Mouse (Mus musculus) neural tube, embryonic 15.5 days (tissue): ENCODE results near the gene Dnaja3. TPM values are rescaled to one million over a fixed set of nuclear protein-coding genes. Genes with fewer than 3 reads are reported as not detected.

Experiments used
- ATAC-seq: fragments of 200-750 bp; cut with Nextera tagmentation; 2 replicates; pipeline ENCODE4 v1.8.0; 2017; ENCODE audit warnings: mild to moderate bottlenecking, moderate TSS enrichment, moderate library complexity; ENCODE audit not compliant: low FRiP score
- H3K27ac ChIP-seq: fragments of 300-500 bp; sonication (generic); replicated peaks from 2 replicates; pipeline ENCODE4 v1.5.1; 2015; ENCODE audit warnings: mild to moderate bottlenecking, inconsistent platforms
- H3K27me3 ChIP-seq: fragments of 300-500 bp; sonication (generic); replicated peaks from 2 replicates; pipeline ENCODE4 v1.6.1; 2015; ENCODE audit warnings: inconsistent platforms
- H3K36me3 ChIP-seq: fragments of 300-500 bp; sonication (generic); 2 replicates; pipeline ENCODE4 v1.6.1; 2015; ENCODE audit warnings: inconsistent platforms
- H3K4me1 ChIP-seq: fragments of 300-500 bp; sonication (generic); 2 replicates; pipeline ENCODE4 v1.6.1; 2015; ENCODE audit warnings: inconsistent platforms
- H3K4me2 ChIP-seq: fragments of 300-500 bp; sonication (generic); 2 replicates; pipeline ENCODE4 v1.6.1; 2015; ENCODE audit warnings: inconsistent platforms, mild to moderate bottlenecking, moderate library complexity
- H3K4me3 ChIP-seq: fragments of 300-500 bp; sonication (generic); replicated peaks from 2 replicates; pipeline ENCODE4 v1.5.1; 2015; ENCODE audit warnings: mild to moderate bottlenecking, inconsistent platforms
- H3K9ac ChIP-seq: fragments of 300-500 bp; sonication (generic); replicated peaks from 2 replicates; pipeline ENCODE4 v1.6.1; 2015; ENCODE audit warnings: mild to moderate bottlenecking, inconsistent platforms
- H3K9me3 ChIP-seq: fragments of 300-500 bp; sonication (generic); replicated peaks from 2 replicates; pipeline ENCODE4 v1.6.1; 2016; ENCODE audit warnings: inconsistent platforms
- WGBS: fragments of 180-500 bp; shearing (Covaris S2); methylation state at CpG from one replicate; pipeline ENCODE4 v1.1.7; 2015; ENCODE audit warnings: mixed read lengths; 5-methylcytosine and 5-hydroxymethylcytosine counted together
- polyA plus RNA-seq: library from polyadenylated mRNA; unstranded; fragments of >200 nt; fragmentation: Nextera tagmentation; extraction: Ambion mirVana; gene quantifications from 2 replicates; pipeline ENCODE4 v1.2.1, GENCODE M21; 2015

Gene Dnaja3
- polyA plus RNA-seq, 1 experiment from 2014 or later, result 68.6 TPM

DNA sequence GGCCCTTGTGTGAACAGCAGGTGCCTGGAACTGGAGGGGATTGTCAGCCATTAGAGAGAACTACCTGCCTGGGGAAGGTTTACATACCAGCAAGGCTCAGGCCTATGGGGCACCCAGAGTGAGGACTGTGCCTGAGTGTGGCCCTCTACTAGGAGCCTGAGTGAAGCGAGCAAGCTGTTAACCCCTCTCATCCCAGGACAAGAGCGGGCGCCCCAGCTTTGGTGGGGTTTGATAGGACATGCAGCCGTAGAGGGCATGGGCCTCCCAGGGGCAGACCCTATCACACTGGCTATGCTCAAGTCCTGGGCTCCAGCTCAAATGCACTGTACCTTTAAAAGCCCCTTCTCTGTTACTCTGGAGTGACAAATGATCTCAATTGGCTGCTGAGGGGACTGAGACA, 7.0 kb downstream of the Dnaja3 start:
- Histone ChIP-seq H3K4me1 (peaks cover 47% of the 10 kb centered on the region), H3K9ac (no peak overlapping the region), H3K4me2 (no peak overlapping the region), H3K4me3 (no peak overlapping the region), H3K27me3 (no peaks in the 10 kb centered on the region), H3K27ac (peak overlapping the region; percentile 63; the same call in 1 of the 2 replicates), H3K9me3 (no peaks in the 10 kb centered on the region), H3K36me3 (peaks cover 29% of the 10 kb centered on the region)
- 85% methylated on average over 4 of the region's 4 CpGs for WGBS
- no peak for ATAC-seq

DNA sequence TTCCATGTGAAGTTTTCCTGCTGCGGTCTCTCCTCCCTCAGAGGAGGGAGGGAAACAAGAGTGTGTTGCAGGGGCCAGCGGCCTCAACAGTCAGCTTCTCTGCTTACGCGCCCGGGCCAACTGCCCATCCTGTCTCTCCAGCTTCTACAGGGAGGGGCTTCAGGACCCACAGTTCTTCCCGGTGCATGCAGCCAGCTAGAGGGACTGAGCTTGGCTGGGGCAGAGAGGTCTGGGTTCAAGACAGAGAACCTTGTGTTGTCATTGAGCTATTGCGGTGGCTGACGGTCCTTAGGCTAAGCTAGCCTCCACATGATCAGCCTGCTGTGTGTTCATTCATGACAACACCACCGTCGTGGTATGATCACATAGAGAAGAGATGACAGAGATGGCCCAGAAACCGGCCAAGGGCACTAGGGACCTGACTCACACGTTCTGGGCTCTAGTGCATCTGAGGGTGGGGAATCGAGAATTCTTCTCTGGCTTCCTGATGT, 7.9 kb downstream of the Dnaja3 start:
- no peak overlapping the region for H3K9ac ChIP-seq
- 71% methylated on average over 13 of the region's 13 CpGs for WGBS
- peaks cover 37% of the 10 kb centered on the region for H3K36me3 ChIP-seq
- peak overlapping the region; percentile 63 for H3K27ac ChIP-seq
- H3K9me3 ChIP-seq, result no peaks in the 10 kb centered on the region
- H3K27me3 ChIP-seq, result no peaks in the 10 kb centered on the region
- no peak for ATAC-seq
- no peak overlapping the region for H3K4me2 ChIP-seq
- H3K4me1 ChIP-seq, result peaks cover 40% of the 10 kb centered on the region
- H3K4me3 ChIP-seq, result no peak overlapping the region

DNA sequence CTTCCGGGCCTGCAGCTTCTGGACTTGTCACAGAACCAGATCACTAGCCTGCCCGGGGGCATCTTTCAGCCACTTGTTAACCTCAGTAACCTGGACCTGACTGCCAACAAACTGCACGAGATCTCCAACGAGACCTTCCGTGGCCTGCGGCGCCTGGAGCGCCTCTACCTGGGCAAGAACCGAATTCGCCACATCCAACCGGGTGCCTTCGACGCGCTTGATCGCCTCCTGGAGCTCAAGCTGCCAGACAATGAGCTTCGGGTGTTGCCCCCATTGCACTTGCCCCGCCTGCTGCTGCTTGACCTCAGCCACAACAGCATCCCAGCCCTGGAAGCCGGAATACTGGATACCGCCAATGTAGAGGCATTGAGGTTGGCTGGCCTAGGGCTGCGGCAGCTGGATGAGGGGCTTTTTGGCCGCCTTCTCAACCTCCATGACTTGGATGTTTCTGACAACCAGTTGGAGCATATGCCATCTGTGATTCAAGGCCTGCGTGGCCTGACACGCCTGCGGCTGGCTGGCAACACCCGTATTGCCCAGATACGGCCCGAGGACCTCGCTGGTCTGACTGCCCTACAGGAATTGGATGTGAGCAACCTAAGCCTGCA, 8.7 kb downstream of the Dnaja3 start:
- no peak for ATAC-seq
- WGBS, result 91% methylated on average over 28 of the region's 28 CpGs
- Histone ChIP-seq H3K9me3 (no peaks in the 10 kb centered on the region), H3K4me2 (no peak overlapping the region), H3K4me3 (no peak overlapping the region), H3K9ac (no peak overlapping the region), H3K36me3 (peaks cover 39% of the 10 kb centered on the region), H3K27me3 (no peaks in the 10 kb centered on the region), H3K4me1 (peaks cover 32% of the 10 kb centered on the region), H3K27ac (no peak overlapping the region)

DNA sequence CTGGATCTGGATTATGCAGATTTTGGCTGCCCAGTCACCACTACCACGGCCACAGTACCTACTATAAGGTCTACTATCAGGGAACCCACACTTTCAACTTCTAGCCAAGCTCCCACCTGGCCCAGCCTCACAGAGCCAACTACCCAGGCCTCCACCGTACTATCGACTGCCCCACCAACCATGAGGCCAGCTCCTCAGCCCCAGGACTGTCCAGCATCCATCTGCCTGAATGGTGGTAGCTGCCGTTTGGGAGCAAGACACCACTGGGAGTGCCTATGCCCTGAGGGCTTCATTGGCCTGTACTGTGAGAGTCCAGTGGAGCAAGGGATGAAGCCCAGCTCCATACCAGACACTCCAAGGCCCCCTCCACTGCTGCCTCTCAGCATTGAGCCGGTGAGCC, 9.4 kb downstream of the Dnaja3 start:
- 91% methylated on average over 5 of the region's 5 CpGs for WGBS
- H3K27me3 ChIP-seq, result no peaks in the 10 kb centered on the region
- no peak for ATAC-seq
- no peak overlapping the region for H3K4me2 ChIP-seq
- no peaks in the 10 kb centered on the region for H3K9me3 ChIP-seq
- H3K4me3 ChIP-seq, result no peak overlapping the region
- H3K27ac ChIP-seq, result no peak overlapping the region
- H3K36me3 ChIP-seq, result peaks cover 43% of the 10 kb centered on the region
- H3K9ac ChIP-seq, result no peak overlapping the region
- H3K4me1 ChIP-seq, result peaks cover 25% of the 10 kb centered on the region

DNA sequence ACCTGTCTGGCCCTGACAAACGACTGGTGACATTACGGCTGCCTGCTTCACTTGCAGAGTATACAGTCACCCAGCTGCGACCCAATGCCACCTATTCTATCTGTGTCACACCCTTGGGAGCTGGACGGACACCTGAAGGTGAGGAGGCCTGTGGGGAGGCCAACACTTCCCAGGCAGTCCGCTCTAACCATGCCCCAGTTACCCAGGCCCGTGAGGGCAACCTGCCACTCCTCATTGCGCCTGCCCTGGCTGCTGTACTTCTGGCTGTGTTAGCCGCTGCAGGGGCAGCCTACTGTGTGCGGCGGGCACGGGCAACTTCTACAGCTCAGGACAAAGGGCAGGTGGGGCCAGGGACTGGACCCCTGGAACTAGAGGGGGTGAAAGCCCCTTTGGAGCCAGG, 9.9 kb downstream of the Dnaja3 start:
- H3K27me3 ChIP-seq, result no peaks in the 10 kb centered on the region
- ATAC-seq, result no peak
- H3K36me3 ChIP-seq, result peaks cover 46% of the 10 kb centered on the region
- H3K9ac ChIP-seq, result no peak overlapping the region
- no peak overlapping the region for H3K4me2 ChIP-seq
- no peaks in the 10 kb centered on the region for H3K9me3 ChIP-seq
- H3K4me3 ChIP-seq, result no peak overlapping the region
- peaks cover 21% of the 10 kb centered on the region for H3K4me1 ChIP-seq
- no peak overlapping the region for H3K27ac ChIP-seq
- 93% methylated on average over 11 of the region's 11 CpGs for WGBS

DNA sequence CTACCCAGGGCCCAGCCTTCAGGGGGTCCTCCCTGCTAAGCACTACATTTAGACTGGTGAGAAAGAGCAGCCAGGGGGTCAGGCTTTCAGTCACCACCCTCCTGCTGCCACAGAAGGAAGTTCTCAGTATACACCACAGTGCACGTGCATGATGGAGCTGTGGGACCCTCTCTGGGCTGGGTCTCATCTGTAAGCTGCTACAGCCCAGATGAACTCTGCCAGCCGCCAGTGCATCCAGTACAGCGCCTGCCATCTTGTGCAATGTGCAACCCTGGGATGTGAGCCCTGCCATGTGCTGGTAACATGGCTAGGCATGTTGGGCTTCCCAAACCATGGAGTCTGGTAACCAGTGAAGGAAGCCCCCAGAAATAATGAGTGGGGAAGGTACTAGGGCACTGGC, 10.4 kb downstream of the Dnaja3 start:
- Histone ChIP-seq H3K4me2 (no peak overlapping the region), H3K9me3 (no peaks in the 10 kb centered on the region), H3K27ac (no peak overlapping the region), H3K36me3 (peaks cover 50% of the 10 kb centered on the region), H3K4me3 (no peak overlapping the region), H3K9ac (no peak overlapping the region), H3K27me3 (no peaks in the 10 kb centered on the region), H3K4me1 (peaks cover 21% of the 10 kb centered on the region)
- ATAC-seq, result no peak
- WGBS, result 86% methylated on average over 3 of the region's 3 CpGs

DNA sequence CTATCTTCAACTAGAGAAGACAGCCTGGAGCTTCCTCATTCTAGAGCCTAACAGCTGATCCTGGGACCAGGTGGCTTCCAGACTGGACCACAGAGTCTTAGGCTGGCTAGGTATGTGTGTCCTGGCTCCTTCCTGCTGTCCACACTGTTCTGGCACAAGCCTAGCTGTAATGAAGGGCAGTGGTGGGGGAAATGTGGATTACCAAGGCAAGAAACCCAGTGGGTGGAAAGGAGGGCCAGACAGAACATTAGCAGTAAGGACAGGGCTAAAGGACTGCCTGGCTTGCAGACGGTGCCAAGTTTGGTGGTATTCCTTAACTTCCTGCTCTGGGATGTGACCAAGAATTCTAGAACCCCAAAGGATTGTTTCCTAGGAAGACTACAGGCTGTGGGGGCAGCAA, 11.3 kb downstream of the Dnaja3 start:
- 96% methylated on average over 1 of the region's 1 CpGs for WGBS
- Histone ChIP-seq H3K9ac (no peak overlapping the region), H3K4me3 (no peak overlapping the region), H3K27me3 (no peaks in the 10 kb centered on the region), H3K9me3 (no peaks in the 10 kb centered on the region), H3K36me3 (peaks cover 55% of the 10 kb centered on the region), H3K4me1 (peaks cover 29% of the 10 kb centered on the region), H3K27ac (no peak overlapping the region), H3K4me2 (no peak overlapping the region)
- no peak for ATAC-seq

DNA sequence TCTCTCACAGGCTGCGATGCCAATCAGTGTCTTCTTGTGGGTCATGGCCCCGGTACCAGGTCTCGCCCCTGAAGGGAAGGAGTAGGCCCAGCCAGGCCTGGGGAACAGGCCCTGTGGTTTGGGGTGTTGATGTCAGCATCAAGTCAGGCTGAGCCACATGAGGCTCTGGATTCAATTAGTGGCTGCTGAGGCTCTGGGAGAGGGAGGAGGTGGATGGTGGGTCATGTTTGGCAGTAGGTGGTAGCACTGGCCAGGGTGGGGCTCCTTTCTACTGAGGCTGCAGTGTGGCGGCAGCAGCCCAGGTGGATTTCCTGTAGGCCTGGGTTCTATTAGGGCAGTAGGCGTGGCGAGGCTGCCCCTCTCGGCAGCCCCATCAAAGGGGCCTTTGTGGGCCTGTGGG, 11.8 kb downstream of the Dnaja3 start:
- no peak for ATAC-seq
- no peak overlapping the region for H3K9ac ChIP-seq
- H3K4me2 ChIP-seq, result no peak overlapping the region
- H3K9me3 ChIP-seq, result no peaks in the 10 kb centered on the region
- H3K27ac ChIP-seq, result no peak overlapping the region
- H3K36me3 ChIP-seq, result peaks cover 55% of the 10 kb centered on the region
- peaks cover 27% of the 10 kb centered on the region for H3K4me1 ChIP-seq
- no peaks in the 10 kb centered on the region for H3K27me3 ChIP-seq
- no peak overlapping the region for H3K4me3 ChIP-seq
- WGBS, result 59% methylated on average over 7 of the region's 7 CpGs

DNA sequence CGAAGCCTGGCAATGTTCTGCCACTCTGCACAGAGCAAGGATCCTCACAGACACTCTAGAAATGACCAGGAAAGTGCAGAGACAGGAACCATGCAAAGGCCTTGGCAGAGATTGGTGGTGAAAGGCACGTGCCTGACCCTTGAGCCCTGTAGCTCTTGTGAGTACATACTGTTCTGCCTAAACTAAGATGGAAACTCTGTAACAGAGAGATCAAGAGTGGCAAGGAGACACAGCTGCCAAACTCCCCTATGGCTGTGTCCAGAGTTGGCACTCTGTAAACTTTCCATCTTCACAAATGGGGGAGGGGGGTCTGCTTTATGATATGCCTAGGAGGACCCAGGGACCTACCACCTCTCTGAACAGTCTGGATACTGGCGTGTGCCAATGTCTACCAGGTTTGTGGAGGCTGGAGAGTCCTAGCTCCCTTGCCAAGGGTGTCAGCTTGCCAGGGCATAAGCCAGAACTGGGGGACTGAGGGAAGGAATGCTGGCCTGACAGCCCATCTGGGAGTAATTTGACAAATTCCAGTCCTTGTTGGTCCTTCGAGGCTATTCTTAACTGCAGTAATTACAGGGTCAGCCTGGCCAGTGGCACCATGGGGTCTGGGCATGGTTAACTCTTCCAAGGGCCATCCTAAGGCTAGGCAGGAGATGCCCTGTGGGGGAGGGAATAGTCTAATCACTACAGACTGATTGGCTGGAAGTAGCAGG, 13.1 kb downstream of the Dnaja3 start:
- ATAC-seq, result no peak
- H3K36me3 ChIP-seq, result peaks cover 55% of the 10 kb centered on the region
- H3K4me2 ChIP-seq, result no peak overlapping the region
- peaks cover 15% of the 10 kb centered on the region; the same call in 1 of the 2 replicates for H3K4me1 ChIP-seq
- no peaks in the 10 kb centered on the region for H3K9me3 ChIP-seq
- WGBS, result 67% methylated on average over 4 of the region's 4 CpGs
- no peak overlapping the region for H3K27ac ChIP-seq
- H3K9ac ChIP-seq, result no peak overlapping the region
- H3K4me3 ChIP-seq, result no peak overlapping the region
- H3K27me3 ChIP-seq, result no peaks in the 10 kb centered on the region

DNA sequence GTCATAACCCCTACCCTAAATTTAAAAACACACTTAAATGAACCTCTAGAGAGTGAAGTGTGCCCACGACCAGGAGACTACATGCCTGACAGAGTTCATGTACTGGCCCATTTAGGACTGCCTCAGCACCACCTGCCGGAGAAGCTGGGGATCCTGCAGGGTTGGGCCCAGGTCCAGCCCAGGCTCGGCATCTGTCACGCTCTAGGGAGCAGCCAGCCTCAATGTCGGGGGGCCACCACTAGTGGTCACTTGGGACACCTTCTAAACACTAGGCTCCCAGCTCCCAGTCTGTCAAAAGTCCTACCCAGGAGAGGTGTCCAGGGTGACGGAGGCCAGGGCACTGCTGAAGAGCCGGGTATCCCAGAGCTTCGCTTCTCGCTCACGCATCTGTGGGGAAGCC, 14.9 kb downstream of the Dnaja3 start:
- Histone ChIP-seq H3K27me3 (no peaks in the 10 kb centered on the region), H3K27ac (no peak overlapping the region), H3K4me3 (no peak overlapping the region), H3K4me1 (peaks cover 20% of the 10 kb centered on the region; the same call in 1 of the 2 replicates), H3K9ac (no peak overlapping the region), H3K36me3 (peaks cover 40% of the 10 kb centered on the region), H3K4me2 (no peak overlapping the region), H3K9me3 (no peaks in the 10 kb centered on the region)
- WGBS, result 85% methylated on average over 10 of the region's 10 CpGs
- no peak for ATAC-seq

DNA sequence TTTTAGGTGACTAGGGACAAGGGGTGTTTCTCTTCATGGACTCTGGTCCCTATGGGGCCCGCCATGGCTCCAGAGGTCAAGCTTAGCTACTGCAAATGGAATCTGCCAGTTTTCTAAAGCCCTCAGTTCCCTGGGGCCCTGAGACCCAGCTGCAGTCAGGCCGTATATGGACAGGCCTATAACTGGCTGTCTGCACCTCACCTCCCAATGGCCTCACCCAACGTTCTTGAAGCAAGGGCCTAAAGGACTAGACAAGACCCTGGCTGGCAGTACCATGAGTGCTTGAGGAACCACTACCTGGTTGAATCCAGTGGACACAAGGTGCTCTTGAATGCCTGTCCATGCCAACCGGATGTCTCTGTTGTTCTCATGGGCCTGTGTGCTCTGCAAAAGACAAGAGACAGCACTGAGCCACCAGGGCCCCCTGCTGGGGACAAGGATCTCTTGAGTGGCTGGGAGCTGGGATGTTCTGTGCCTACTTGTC, 15.5 kb downstream of the Dnaja3 start:
- Histone ChIP-seq H3K4me1 (peaks cover 20% of the 10 kb centered on the region; the same call in 1 of the 2 replicates), H3K9me3 (no peaks in the 10 kb centered on the region), H3K9ac (no peak overlapping the region), H3K27me3 (no peaks in the 10 kb centered on the region), H3K4me2 (no peak overlapping the region), H3K27ac (no peak overlapping the region), H3K36me3 (peaks cover 34% of the 10 kb centered on the region), H3K4me3 (no peak overlapping the region)
- ATAC-seq, result no peak
- WGBS, result 89% methylated on average over 4 of the region's 4 CpGs
